Mouse (Mus musculus) brain, embryonic 14.5 days (tissue): ENCODE results near the gene Bach2.

ENCODE experiments used
- CTCF ChIP-seq: fragments of 200-500 bp; IDR thresholded peaks from 2 replicates; pipeline ENCODE4 v1.5.1; 2012; ENCODE audit warnings: inconsistent platforms, mild to moderate bottlenecking, moderate library complexity, borderline replicate concordance; ENCODE audit not compliant: insufficient read depth, insufficient read length; ENCODE audit errors: extremely low read depth
- POLR2A ChIP-seq: fragments of 200-500 bp; IDR thresholded peaks from 2 replicates; pipeline ENCODE4 v1.6.1; 2012; ENCODE audit warnings: mild to moderate bottlenecking, inconsistent platforms, borderline replicate concordance; ENCODE audit not compliant: poor library complexity, insufficient read depth, insufficient read length, severe bottlenecking; ENCODE audit errors: extremely low read depth

GRCm38 (mm10) chr4:32251005-32251365 lies 12.4 kb downstream of the Bach2 start:
- TF ChIP-seq POLR2A (no peak), CTCF (no peak)
